Mouse (Mus musculus) small intestine, adult 2 months (tissue): Measurements from ENCODE around the gene Tcp11l2. TPM values are rescaled to one million over a fixed set of nuclear protein-coding genes. Genes with fewer than 3 reads are reported as not detected.

ENCODE experiments used
- H3K27ac ChIP-seq: fragments of 200-500 bp; 2 replicates; pipeline ENCODE4 v1.5.1; 2012; ENCODE audit warnings: low read depth, low read length, control low read depth, inconsistent platforms; ENCODE audit not compliant: insufficient read depth
- H3K27me3 ChIP-seq: fragments of 200-500 bp; 2 replicates; pipeline ENCODE4 v1.6.1; 2012; ENCODE audit warnings: mild to moderate bottlenecking, moderate library complexity, low read length, inconsistent platforms; ENCODE audit not compliant: control insufficient read depth, insufficient read depth
- H3K36me3 ChIP-seq: fragments of 200-500 bp; 2 replicates; pipeline ENCODE4 v1.6.1; 2012; ENCODE audit warnings: mild to moderate bottlenecking, low read length, control low read depth, inconsistent platforms; ENCODE audit not compliant: control insufficient read depth, insufficient read depth
- H3K4me1 ChIP-seq: fragments of 200-500 bp; 2 replicates; pipeline ENCODE4 v1.6.1; 2012; ENCODE audit warnings: low read length, inconsistent platforms, mixed read lengths; ENCODE audit not compliant: control insufficient read depth, insufficient read depth, insufficient read length
- H3K4me3 ChIP-seq: fragments of 200-500 bp; 2 replicates; pipeline ENCODE4 v1.5.1; 2012; ENCODE audit warnings: low read depth, mild to moderate bottlenecking, control low read depth, inconsistent platforms, low read length, moderate library complexity
- CTCF ChIP-seq: fragments of 200-500 bp; IDR thresholded peaks from 2 replicates; pipeline ENCODE4 v1.5.1; 2012; ENCODE audit warnings: low read depth, mild to moderate bottlenecking, control low read depth, inconsistent platforms, low read length, moderate library complexity, mixed read lengths; ENCODE audit not compliant: insufficient replicate concordance, insufficient read length; ENCODE audit errors: extremely low read depth
- POLR2A ChIP-seq: fragments of 200-500 bp; IDR thresholded peaks from 2 replicates; pipeline ENCODE4 v1.6.1; 2012; ENCODE audit warnings: low read depth, mild to moderate bottlenecking, control low read depth, inconsistent platforms, low read length, moderate library complexity
- WGBS: fragments of 180-500 bp; shearing (Covaris S2); methylation state at CpG from one replicate; pipeline ENCODE4 v1.1.7; 2018; 5-methylcytosine and 5-hydroxymethylcytosine counted together
- polyA plus RNA-seq: library from polyadenylated mRNA; depleted of rRNA; stranded (reverse); fragments of >200 nt; gene quantifications from 2 replicates; pipeline ENCODE4 v1.2.3, GENCODE M21; 2012

Tcp11l2 gene
- polyA plus RNA-seq, 1 experiment: 34.3 TPM

GRCm38 (mm10) chr10:84585294-84585650 lies 8.8 kb downstream of the Tcp11l2 start:
- TF ChIP-seq CTCF: no peak
- no peak for TF ChIP-seq POLR2A
- H3K27me3 ChIP-seq: no peaks in the 10 kb centered on the region
- no peak overlapping the region for H3K4me3 ChIP-seq
- no peak overlapping the region for H3K27ac ChIP-seq
- 76% methylated on average over 2 of the region's 2 CpGs for WGBS
- no peaks in the 10 kb centered on the region; the same call in 1 of the 2 replicates for H3K36me3 ChIP-seq
- H3K4me1 ChIP-seq: peaks cover 3% of the 10 kb centered on the region; the same call in 1 of the 2 replicates

- TF ChIP-seq POLR2A (no peak), CTCF (no peak)
- H3K4me3 ChIP-seq: no peak overlapping the region
- H3K4me1 ChIP-seq: no peaks in the 10 kb centered on the region
- 85% methylated on average over 14 of the region's 14 CpGs for WGBS
- no peak overlapping the region for H3K27ac ChIP-seq
- no peaks in the 10 kb centered on the region for H3K27me3 ChIP-seq
- peaks cover 6% of the 10 kb centered on the region for H3K36me3 ChIP-seq
Measured at GRCm38 (mm10) chr10:84590956-84591355, 14.5 kb downstream of the Tcp11l2 start.

- H3K36me3 ChIP-seq: peaks cover 6% of the 10 kb centered on the region
- H3K4me1 ChIP-seq: no peaks in the 10 kb centered on the region
- H3K27me3 ChIP-seq: no peaks in the 10 kb centered on the region
- TF ChIP-seq POLR2A (no peak), CTCF (no peak)
- no peak overlapping the region for H3K27ac ChIP-seq
- H3K4me3 ChIP-seq: no peak overlapping the region
- 74% methylated on average over 2 of the region's 2 CpGs for WGBS
Measured at GRCm38 (mm10) chr10:84591640-84592148, 15.3 kb downstream of the Tcp11l2 start.

GRCm38 (mm10) chr10:84592745-84593144 lies 16.3 kb downstream of the Tcp11l2 start:
- Histone ChIP-seq H3K36me3 (peaks cover 6% of the 10 kb centered on the region), H3K27me3 (no peaks in the 10 kb centered on the region), H3K4me3 (no peak overlapping the region), H3K27ac (no peak overlapping the region), H3K4me1 (no peaks in the 10 kb centered on the region)
- TF ChIP-seq POLR2A: no peak
- no peak for TF ChIP-seq CTCF
- WGBS: 76% methylated on average over 3 of the region's 3 CpGs

GRCm38 (mm10) chr10:84597127-84597785 lies 20.8 kb downstream of the Tcp11l2 start:
- Histone ChIP-seq H3K4me3 (no peak overlapping the region), H3K27me3 (no peaks in the 10 kb centered on the region), H3K27ac (no peak overlapping the region), H3K4me1 (no peaks in the 10 kb centered on the region), H3K36me3 (peaks cover 3% of the 10 kb centered on the region; the same call in 1 of the 2 replicates)
- TF ChIP-seq POLR2A: no peak
- TF ChIP-seq CTCF: no peak
- WGBS: 53% methylated on average over 3 of the region's 3 CpGs

GRCm38 (mm10) chr10:84598172-84598571 lies 21.7 kb downstream of the Tcp11l2 start:
- Histone ChIP-seq H3K27me3 (no peaks in the 10 kb centered on the region), H3K27ac (no peak overlapping the region), H3K36me3 (no peaks in the 10 kb centered on the region), H3K4me1 (no peaks in the 10 kb centered on the region), H3K4me3 (no peak overlapping the region)
- 50% methylated on average over 1 of the region's 1 CpGs for WGBS
- TF ChIP-seq CTCF (no peak), POLR2A (no peak)

GRCm38 (mm10) chr10:84600136-84600535 lies 23.7 kb downstream of the Tcp11l2 start:
- WGBS: 86% methylated on average over 6 of the region's 6 CpGs
- no peak overlapping the region for H3K4me3 ChIP-seq
- no peak for TF ChIP-seq POLR2A
- TF ChIP-seq CTCF: no peak
- H3K36me3 ChIP-seq: no peaks in the 10 kb centered on the region
- H3K4me1 ChIP-seq: no peaks in the 10 kb centered on the region
- H3K27ac ChIP-seq: no peak overlapping the region
- no peaks in the 10 kb centered on the region for H3K27me3 ChIP-seq
